Mouse (Mus musculus) myocyte (in vitro differentiated cells): ENCODE data around the gene Ddi2.

Experiments
- E2F4 ChIP-seq: IDR thresholded peaks from one replicate; pipeline ENCODE4 v1.6.1; 2011; ENCODE audit warnings: mild to moderate bottlenecking, control low read depth, moderate library complexity; ENCODE audit not compliant: insufficient read depth
- MAX ChIP-seq: IDR thresholded peaks from one replicate; pipeline ENCODE4 v1.6.1; 2011; ENCODE audit warnings: low read depth, mild to moderate bottlenecking, control low read depth
- MYOD1 ChIP-seq, 3 experiments: IDR thresholded peaks; one replicate each; pipeline ENCODE4 v1.6.1; 2011; ENCODE audit warnings: control low read depth in 2 of 3, low read depth in 2 of 3, mild to moderate bottlenecking in 2 of 3, moderate library complexity in 1 of 3; ENCODE audit not compliant: insufficient read length in 2 of 3, control insufficient read depth in 1 of 3
- POLR2A ChIP-seq: IDR thresholded peaks from one replicate; pipeline ENCODE4 v1.6.1; 2011; ENCODE audit warnings: low read depth, mild to moderate bottlenecking, control low read depth, moderate library complexity; ENCODE audit not compliant: insufficient read length
- POLR2AphosphoS2 ChIP-seq: IDR thresholded peaks from one replicate; pipeline ENCODE4 v1.6.1; 2011; ENCODE audit warnings: low read depth, control low read depth; ENCODE audit not compliant: insufficient read length
- TCF12 ChIP-seq: IDR thresholded peaks from one replicate; pipeline ENCODE4 v1.6.1; 2011; ENCODE audit warnings: mild to moderate bottlenecking, control low read depth; ENCODE audit not compliant: poor library complexity, insufficient read depth, severe bottlenecking

DNA sequence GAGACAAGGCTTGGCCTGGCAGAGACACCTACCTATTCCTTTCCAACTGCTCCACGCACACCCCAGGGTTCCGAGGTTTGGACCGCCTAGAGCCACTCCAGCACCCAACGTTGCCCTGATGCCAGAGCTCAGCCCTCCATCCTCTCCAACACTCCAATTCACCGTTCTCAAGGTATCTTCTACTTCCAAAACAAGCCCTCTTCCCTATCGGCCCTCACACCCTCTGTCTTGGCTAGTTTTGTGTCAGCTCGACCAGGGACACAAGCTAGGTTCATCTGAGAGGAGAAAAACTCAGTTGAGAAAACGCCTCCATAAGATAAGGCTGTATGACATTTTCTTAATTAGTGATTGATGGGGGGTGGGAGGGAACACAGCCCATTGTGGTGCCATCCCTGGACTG is 58.4 kb downstream of the Ddi2 start, which contains the start of gene Plekhm2:
- TF ChIP-seq POLR2A (no peak), E2F4 (no peak), MYOD1 (IDR thresholded peaks at IDR 0.05; ENCODE audit: control insufficient read depth in 1 of 3, insufficient read length in 2 of 3, low read depth in 2 of 3) (no peak), TCF12 (no peak), MAX (no peak), POLR2AphosphoS2 (no peak)
